Mouse (Mus musculus): ENCODE measurements around the gene Stk38. TPM values are rescaled to one million over a fixed set of nuclear protein-coding genes. Genes with fewer than 3 reads are reported as not detected.

The Stk38 gene
- polyA plus RNA-seq, 1 experiment from 2014 or later: 87.0 TPM

- DNase-seq (ENCODE audit: low spot score): no peak
- ATAC-seq (ENCODE audit: low read depth): no peak
- Histone ChIP-seq H3K27me3 (replicated peaks; ENCODE audit: control insufficient read depth, insufficient read depth, low read length) (no peaks in the 10 kb centered on the region), H3K27ac (replicated peaks; ENCODE audit: low read depth, low read length) (no peak overlapping the region), H3K36me3 (ENCODE audit: control insufficient read depth, insufficient read depth, low read length) (peaks cover 74% of the 10 kb centered on the region), H3K4me1 (ENCODE audit: control insufficient read depth, insufficient read depth, low read length) (no peaks in the 10 kb centered on the region), H3K9ac (ENCODE audit: low read depth, low read length) (no peak overlapping the region), H3K4me2 (ENCODE audit: low read depth, low read length) (no peak overlapping the region), H3K9me3 (ENCODE audit: control insufficient read depth, low read length) (no peaks in the 10 kb centered on the region), H3K4me3 (ENCODE audit: low read depth, low read length) (no peak overlapping the region)
- WGBS: 79% methylated on average over 9 of the region's 9 CpGs
Measured at GRCm38 (mm10) chr17:28991286-28991685, 16.5 kb downstream of the Stk38 start.

DNA sequence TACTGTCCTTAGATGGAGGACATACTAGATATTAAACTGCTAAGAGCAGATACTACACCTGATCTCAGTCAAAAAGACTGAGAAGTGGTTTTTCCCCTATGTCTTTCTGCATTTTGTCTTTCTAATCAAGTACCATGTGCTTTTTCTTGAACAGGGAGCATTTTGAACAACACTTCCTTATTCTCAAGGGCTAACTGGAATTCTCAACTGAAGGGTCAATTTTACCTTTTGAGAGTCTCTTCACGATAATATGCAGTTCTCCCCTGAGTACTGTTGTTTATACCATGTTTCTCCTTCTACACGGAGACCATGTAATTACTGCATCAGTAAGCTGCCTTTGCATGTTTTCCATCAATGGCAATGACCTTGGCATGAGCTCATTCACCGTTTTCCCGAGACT, 17.7 kb downstream of the Stk38 start:
- no peak overlapping the region for H3K4me3 ChIP-seq (ENCODE audit: low read depth, low read length)
- no peaks in the 10 kb centered on the region for H3K9me3 ChIP-seq (ENCODE audit: control insufficient read depth, low read length)
- H3K4me1 ChIP-seq (ENCODE audit: control insufficient read depth, insufficient read depth, low read length): no peaks in the 10 kb centered on the region
- H3K9ac ChIP-seq (ENCODE audit: low read depth, low read length): no peak overlapping the region
- DNase-seq (ENCODE audit: low spot score): no peak
- ATAC-seq (ENCODE audit: low read depth): no peak
- H3K4me2 ChIP-seq (ENCODE audit: low read depth, low read length): no peak overlapping the region
- WGBS: 67% methylated on average over 4 of the region's 4 CpGs
- H3K27me3 ChIP-seq (replicated peaks; ENCODE audit: control insufficient read depth, insufficient read depth, low read length): no peaks in the 10 kb centered on the region
- no peak overlapping the region for H3K27ac ChIP-seq (replicated peaks; ENCODE audit: low read depth, low read length)
- peaks cover 75% of the 10 kb centered on the region for H3K36me3 ChIP-seq (ENCODE audit: control insufficient read depth, insufficient read depth, low read length)

- H3K9ac ChIP-seq (ENCODE audit: low read depth, low read length): no peak overlapping the region
- no peak for ATAC-seq (ENCODE audit: low read depth)
- no peak overlapping the region for H3K27ac ChIP-seq (replicated peaks; ENCODE audit: low read depth, low read length)
- DNase-seq (ENCODE audit: low spot score): no peak
- H3K9me3 ChIP-seq (ENCODE audit: control insufficient read depth, low read length): no peaks in the 10 kb centered on the region
- no peak overlapping the region for H3K4me2 ChIP-seq (ENCODE audit: low read depth, low read length)
- no peaks in the 10 kb centered on the region for H3K4me1 ChIP-seq (ENCODE audit: control insufficient read depth, insufficient read depth, low read length)
- H3K36me3 ChIP-seq (ENCODE audit: control insufficient read depth, insufficient read depth, low read length): peaks cover 74% of the 10 kb centered on the region
- H3K27me3 ChIP-seq (replicated peaks; ENCODE audit: control insufficient read depth, insufficient read depth, low read length): no peaks in the 10 kb centered on the region
- 78% methylated on average over 3 of the region's 3 CpGs for WGBS
- H3K4me3 ChIP-seq (ENCODE audit: low read depth, low read length): no peak overlapping the region
Measured at GRCm38 (mm10) chr17:28988996-28989395, 18.8 kb downstream of the Stk38 start.

DNA sequence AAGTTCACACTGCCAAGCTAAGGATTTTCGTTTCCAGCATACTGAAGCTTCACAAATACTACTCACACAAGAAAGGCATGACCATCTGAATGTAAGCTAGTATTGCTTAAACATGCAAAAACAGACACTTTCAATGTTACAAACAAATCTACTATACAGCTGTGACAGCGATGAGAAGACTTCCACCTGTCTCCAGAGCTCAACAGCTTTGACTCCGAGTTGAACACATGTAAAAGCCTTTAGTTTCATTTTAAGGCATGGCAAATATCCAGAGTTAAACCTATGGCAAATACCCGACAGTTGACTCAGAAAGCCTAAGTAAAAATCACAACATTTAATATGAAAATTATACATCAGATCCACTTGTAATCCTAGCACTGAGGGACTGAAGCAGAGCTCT, 19.5 kb downstream of the Stk38 start:
- no peaks in the 10 kb centered on the region for H3K4me1 ChIP-seq (ENCODE audit: control insufficient read depth, insufficient read depth, low read length)
- H3K4me3 ChIP-seq (ENCODE audit: low read depth, low read length): no peak overlapping the region
- H3K27ac ChIP-seq (replicated peaks; ENCODE audit: low read depth, low read length): no peak overlapping the region
- no peak for ATAC-seq (ENCODE audit: low read depth)
- H3K9ac ChIP-seq (ENCODE audit: low read depth, low read length): no peak overlapping the region
- DNase-seq (ENCODE audit: low spot score): peak; percentile 55
- 85% methylated on average over 4 of the region's 4 CpGs for WGBS
- H3K27me3 ChIP-seq (replicated peaks; ENCODE audit: control insufficient read depth, insufficient read depth, low read length): no peaks in the 10 kb centered on the region
- no peak overlapping the region for H3K4me2 ChIP-seq (ENCODE audit: low read depth, low read length)
- peaks cover 81% of the 10 kb centered on the region for H3K36me3 ChIP-seq (ENCODE audit: control insufficient read depth, insufficient read depth, low read length)
- no peaks in the 10 kb centered on the region for H3K9me3 ChIP-seq (ENCODE audit: control insufficient read depth, low read length)

DNA sequence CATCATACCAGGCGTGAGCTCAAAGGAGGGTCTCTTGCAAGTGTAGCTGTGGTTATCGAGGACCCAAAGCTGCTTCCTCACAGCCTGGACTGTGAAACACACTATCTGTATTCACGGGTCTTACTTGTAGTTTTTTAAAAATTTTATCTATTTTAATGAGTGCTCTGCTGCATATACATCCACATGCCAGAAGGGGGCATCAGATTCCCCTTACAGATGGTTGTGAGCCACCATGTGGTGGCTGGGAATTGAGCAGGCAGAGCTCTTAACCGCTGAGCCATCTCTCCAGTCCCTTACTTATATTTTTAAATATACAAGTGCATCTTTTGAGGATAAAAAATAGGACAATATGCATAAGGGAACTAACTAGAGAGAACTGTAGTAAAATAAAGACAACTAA, 20.1 kb downstream of the Stk38 start:
- H3K27me3 ChIP-seq (replicated peaks; ENCODE audit: control insufficient read depth, insufficient read depth, low read length): no peaks in the 10 kb centered on the region
- no peak overlapping the region for H3K4me3 ChIP-seq (ENCODE audit: low read depth, low read length)
- peaks cover 86% of the 10 kb centered on the region for H3K36me3 ChIP-seq (ENCODE audit: control insufficient read depth, insufficient read depth, low read length)
- H3K4me1 ChIP-seq (ENCODE audit: control insufficient read depth, insufficient read depth, low read length): no peaks in the 10 kb centered on the region
- DNase-seq (ENCODE audit: low spot score) (peak; percentile 61), ATAC-seq (ENCODE audit: low read depth) (no peak)
- 70% methylated on average over 4 of the region's 4 CpGs for WGBS
- H3K27ac ChIP-seq (replicated peaks; ENCODE audit: low read depth, low read length): no peak overlapping the region
- no peak overlapping the region for H3K4me2 ChIP-seq (ENCODE audit: low read depth, low read length)
- no peak overlapping the region for H3K9ac ChIP-seq (ENCODE audit: low read depth, low read length)
- no peaks in the 10 kb centered on the region for H3K9me3 ChIP-seq (ENCODE audit: control insufficient read depth, low read length)

DNA sequence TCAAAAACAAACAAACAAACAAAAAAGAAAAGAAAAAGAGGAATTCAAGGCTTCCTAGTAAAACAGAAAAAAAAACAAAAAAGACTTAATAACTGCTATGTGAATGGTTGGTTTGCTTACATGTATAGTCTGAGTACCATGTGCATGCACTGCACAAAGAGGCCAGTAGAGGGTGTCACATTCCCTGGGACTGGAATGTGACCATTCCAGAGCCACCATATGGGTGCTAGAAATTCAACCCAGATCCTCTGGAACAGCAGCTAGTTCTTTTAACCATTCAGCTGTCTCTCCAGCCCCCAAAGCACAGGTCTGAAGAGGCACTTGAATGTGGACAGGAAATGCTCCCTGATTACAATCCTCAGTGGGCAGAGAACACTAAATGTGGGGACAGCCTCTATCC, 21.0 kb downstream of the Stk38 start:
- H3K27me3 ChIP-seq (replicated peaks; ENCODE audit: control insufficient read depth, insufficient read depth, low read length): no peaks in the 10 kb centered on the region
- no peak for DNase-seq (ENCODE audit: low spot score)
- no peak for ATAC-seq (ENCODE audit: low read depth)

DNA sequence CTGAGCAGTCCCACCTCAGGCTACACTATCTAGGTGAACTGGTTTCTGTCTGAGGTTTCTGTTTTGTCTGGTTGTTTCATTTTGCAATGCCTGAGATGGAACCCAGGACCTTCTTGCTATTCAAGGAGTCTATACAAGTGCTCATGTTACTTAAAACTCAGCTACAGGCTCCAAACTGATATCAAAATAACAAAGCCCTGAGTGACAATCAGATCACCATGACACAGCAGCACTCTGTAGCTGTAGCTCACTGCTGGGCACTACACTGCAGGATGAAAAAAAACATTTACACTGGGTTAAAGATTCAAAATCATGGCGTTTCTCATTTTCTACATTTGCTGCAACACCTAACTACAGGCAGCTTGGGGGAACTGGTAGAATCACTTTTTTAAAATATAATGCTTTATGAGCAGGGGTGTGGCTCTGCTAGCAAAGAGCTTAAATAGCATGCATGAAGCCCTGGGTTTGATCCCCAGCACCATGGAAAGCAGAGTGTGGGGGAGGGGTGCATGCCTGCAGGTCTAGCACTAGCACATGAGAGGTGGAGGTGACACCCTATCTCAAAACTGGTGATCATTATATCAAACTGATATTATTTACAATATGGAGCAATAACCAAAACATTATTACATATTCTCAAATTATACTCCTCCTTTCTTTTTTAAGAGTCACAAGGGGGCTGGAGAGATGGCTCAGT, 22.9 kb downstream of the Stk38 start:
- Histone ChIP-seq H3K4me3 (ENCODE audit: low read depth, low read length) (no peak overlapping the region), H3K36me3 (ENCODE audit: control insufficient read depth, insufficient read depth, low read length) (peaks cover 87% of the 10 kb centered on the region), H3K9me3 (ENCODE audit: control insufficient read depth, low read length) (no peaks in the 10 kb centered on the region), H3K4me2 (ENCODE audit: low read depth, low read length) (no peak overlapping the region), H3K4me1 (ENCODE audit: control insufficient read depth, insufficient read depth, low read length) (no peaks in the 10 kb centered on the region), H3K27ac (replicated peaks; ENCODE audit: low read depth, low read length) (no peak overlapping the region), H3K27me3 (replicated peaks; ENCODE audit: control insufficient read depth, insufficient read depth, low read length) (no peaks in the 10 kb centered on the region), H3K9ac (ENCODE audit: low read depth, low read length) (no peak overlapping the region)
- 93% methylated on average over 1 of the region's 1 CpGs for WGBS
- ATAC-seq (ENCODE audit: low read depth) (no peak), DNase-seq (ENCODE audit: low spot score) (no peak)

More for the DNA sequence above, 21.0 kb downstream of the Stk38 start:
- Histone ChIP-seq H3K9me3 (ENCODE audit: control insufficient read depth, low read length) (no peaks in the 10 kb centered on the region), H3K4me2 (ENCODE audit: low read depth, low read length) (no peak overlapping the region), H3K9ac (ENCODE audit: low read depth, low read length) (no peak overlapping the region), H3K27ac (replicated peaks; ENCODE audit: low read depth, low read length) (no peak overlapping the region), H3K4me3 (ENCODE audit: low read depth, low read length) (no peak overlapping the region), H3K36me3 (ENCODE audit: control insufficient read depth, insufficient read depth, low read length) (peaks cover 91% of the 10 kb centered on the region), H3K4me1 (ENCODE audit: control insufficient read depth, insufficient read depth, low read length) (no peaks in the 10 kb centered on the region)

GRCm38 (mm10) chr17:28982591-28982990, 25.2 kb downstream of the Stk38 start:
- DNase-seq (ENCODE audit: low spot score): no peak
- peaks cover 85% of the 10 kb centered on the region for H3K36me3 ChIP-seq (ENCODE audit: control insufficient read depth, insufficient read depth, low read length)
- H3K27ac ChIP-seq (replicated peaks; ENCODE audit: low read depth, low read length): no peak overlapping the region

DNA sequence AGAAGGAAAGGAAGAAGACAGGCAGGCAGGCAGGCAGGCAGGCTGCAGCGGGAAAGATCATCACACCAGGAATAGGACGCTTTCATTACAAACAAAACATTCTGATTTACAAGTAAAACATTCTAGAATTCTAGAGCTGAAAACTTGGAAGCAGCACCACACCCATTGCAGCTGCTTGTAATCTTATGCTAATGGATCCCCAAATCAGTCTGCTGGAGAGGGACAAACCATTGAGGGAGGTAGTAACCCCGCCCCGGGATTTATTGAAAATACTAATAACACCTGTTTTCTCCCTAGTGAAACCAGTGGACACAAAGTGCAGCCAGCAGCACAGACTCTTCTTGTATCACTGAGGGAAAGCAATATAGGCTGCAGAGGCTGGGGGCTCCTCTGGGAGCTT, 26.7 kb downstream of the Stk38 start:
- H3K4me2 ChIP-seq (ENCODE audit: low read depth, low read length): no peak overlapping the region
- H3K9me3 ChIP-seq (ENCODE audit: control insufficient read depth, low read length): no peaks in the 10 kb centered on the region
- no peaks in the 10 kb centered on the region for H3K4me1 ChIP-seq (ENCODE audit: control insufficient read depth, insufficient read depth, low read length)
- ATAC-seq (ENCODE audit: low read depth): no peak
- 69% methylated on average over 4 of the region's 4 CpGs for WGBS
- no peaks in the 10 kb centered on the region for H3K27me3 ChIP-seq (replicated peaks; ENCODE audit: control insufficient read depth, insufficient read depth, low read length)
- peak; percentile 60 for DNase-seq (ENCODE audit: low spot score)
- H3K27ac ChIP-seq (replicated peaks; ENCODE audit: low read depth, low read length): no peak overlapping the region
- no peak overlapping the region for H3K4me3 ChIP-seq (ENCODE audit: low read depth, low read length)
- H3K9ac ChIP-seq (ENCODE audit: low read depth, low read length): no peak overlapping the region
- H3K36me3 ChIP-seq (ENCODE audit: control insufficient read depth, insufficient read depth, low read length): peaks cover 81% of the 10 kb centered on the region

More at GRCm38 (mm10) chr17:28982591-28982990, 25.2 kb downstream of the Stk38 start:
- Histone ChIP-seq H3K4me3 (ENCODE audit: low read depth, low read length) (no peak overlapping the region), H3K9me3 (ENCODE audit: control insufficient read depth, low read length) (no peaks in the 10 kb centered on the region), H3K27me3 (replicated peaks; ENCODE audit: control insufficient read depth, insufficient read depth, low read length) (no peaks in the 10 kb centered on the region), H3K4me1 (ENCODE audit: control insufficient read depth, insufficient read depth, low read length) (no peaks in the 10 kb centered on the region), H3K9ac (ENCODE audit: low read depth, low read length) (no peak overlapping the region), H3K4me2 (ENCODE audit: low read depth, low read length) (no peak overlapping the region)
- WGBS: 47% methylated on average over 4 of the region's 4 CpGs
- ATAC-seq (ENCODE audit: low read depth): no peak
